Mouse (Mus musculus) layer of hippocampus, postnatal 36 days (tissue): Measurements from ENCODE around the gene Slc30a5. TPM values are rescaled to one million over a fixed set of nuclear protein-coding genes. Genes with fewer than 3 reads are reported as not detected.
"Not testable (repeated sequence)": the region's sequence is repeated elsewhere in the genome, so short reads cannot be mapped to it uniquely, and the experiment has no call there.

Experiments
- DNase-seq, 2 experiments: peaks; one replicate each; pipeline ENCODE4 v3.0.0; 2022
- total RNA-seq, 2 experiments: library from RNA; stranded (reverse); gene quantifications; 2 replicates each; pipeline ENCODE4 v1.2.3; 2021

Gene Slc30a5
- total RNA-seq: 10 to 100 TPM; 39.9 to 40.7 TPM

DNA sequence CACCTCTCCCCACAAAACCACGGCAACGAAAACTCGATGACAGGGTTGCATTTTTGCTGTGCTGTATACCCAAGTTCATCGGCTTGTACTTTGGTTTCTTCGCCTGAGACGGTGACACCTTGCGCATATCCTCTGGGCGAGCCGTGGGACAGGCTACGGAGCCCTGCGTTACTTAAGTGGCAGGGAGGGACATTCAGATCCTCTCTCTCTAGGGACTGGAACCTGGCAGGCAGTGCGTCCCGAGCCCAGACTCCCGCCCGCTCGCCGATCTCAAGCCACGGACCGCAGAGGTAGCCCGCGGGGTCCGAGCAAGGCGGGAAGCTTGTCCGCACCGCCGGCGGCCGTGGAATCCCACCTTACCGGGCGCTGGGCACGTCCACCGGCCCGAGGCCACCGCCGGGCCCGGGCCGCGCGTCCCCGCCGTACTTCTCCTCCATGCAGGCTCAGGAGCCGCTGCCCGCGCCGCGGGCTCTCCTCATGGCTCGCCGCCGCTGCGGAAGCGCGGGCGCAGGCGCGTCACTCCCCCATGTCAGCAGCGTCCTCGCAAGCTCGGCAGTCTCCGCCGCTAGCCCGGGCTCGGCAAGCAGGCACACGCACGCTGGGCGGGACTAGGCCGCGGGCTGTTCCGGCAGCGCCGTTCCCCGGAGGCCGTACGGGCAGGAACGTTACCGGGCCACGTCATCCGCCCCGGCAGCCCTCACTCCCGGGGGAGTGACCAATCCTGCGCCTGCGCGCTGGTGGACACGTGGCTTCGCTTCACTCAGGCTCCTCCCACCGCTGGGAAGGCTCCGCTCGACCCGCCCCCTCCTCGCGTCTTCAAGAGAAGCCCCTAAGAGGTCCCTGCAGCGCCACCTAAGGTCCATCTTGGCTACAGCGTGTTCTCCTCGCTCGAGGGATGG lies at the start of gene Slc30a5:
Slc30a5 (minus strand) TSS at position 687 of the 899 bp plus-strand sequence.
- peak; percentile 99 for DNase-seq

DNA sequence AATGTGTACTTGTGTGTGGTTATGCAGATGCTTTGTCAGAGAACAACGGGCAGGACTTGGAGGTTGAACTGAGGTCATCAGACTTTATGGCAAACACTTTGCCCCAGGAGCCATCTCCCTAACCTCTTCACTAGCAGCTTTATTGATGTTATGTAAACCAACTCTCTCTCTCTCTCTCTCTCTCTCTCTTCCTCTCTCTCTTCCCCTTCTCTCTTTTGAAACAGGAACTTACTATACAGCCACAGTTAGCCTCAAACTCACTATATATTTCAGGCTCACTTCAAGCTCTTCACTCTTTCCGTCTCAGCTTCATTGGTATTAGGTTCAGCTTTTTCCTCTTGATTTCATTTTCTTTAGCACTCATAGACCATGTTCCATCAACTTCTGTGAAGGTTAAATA lies 48.7 kb upstream of the Slc30a5 start:
- no peak for DNase-seq

DNA sequence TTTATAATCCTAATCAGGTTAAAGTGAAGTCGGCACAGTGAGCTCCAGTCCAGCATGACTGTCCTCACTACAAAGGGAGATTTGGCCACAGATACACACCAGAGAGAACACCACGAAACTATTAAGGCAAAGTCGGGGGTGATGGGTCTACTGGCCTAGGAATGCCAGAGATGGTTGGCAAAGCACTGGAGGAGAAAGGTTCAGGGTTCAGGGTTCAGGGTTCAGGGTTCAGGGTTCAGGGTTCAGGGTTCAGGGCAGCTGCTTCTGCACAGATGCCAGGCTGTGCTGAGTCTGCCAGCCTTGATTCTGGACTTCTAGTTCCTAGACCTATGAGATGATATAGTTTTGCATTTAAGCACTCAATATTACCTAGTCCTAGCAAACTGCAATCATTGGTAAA lies 46.6 kb upstream of the Slc30a5 start:
- DNase-seq: no peak

DNA sequence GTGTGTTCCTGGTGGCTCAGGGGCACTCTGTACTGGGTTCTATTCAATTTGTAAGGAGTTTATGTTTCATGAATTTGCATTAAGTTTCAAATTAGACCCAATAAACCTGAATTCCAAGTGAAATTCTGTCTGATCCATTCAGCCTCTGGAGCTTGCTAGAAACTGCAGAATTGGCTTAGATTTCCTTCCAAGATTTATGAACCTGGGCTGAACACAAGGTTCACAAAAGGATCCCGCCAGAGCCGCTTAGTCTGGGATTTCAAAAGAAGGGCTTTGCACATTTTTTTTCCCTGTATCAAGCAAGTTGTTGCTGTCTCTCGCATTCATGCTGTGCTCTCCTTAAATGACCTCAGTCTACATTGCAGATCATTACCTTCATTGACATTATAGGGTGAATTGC lies 46.1 kb upstream of the Slc30a5 start:
- no peak for DNase-seq

DNA sequence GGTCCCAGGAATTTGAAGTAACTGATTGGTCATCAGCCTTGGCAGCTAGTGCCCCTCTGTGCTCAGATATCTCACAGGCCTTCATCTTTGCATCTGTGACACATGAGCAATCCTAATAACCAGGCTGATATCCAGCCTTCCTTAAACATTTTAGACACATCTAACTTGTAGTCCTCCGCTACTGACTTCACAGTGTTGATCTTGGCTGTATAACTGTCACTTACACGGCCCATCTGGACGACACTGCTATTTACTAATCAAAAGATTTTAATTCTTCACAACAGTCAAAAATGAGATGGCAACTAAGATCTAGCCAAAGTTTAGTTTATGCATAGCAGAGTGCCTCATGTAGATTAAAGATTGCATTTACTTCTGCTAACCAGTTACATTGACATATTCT lies 45.0 kb upstream of the Slc30a5 start:
- DNase-seq: no peak

DNA sequence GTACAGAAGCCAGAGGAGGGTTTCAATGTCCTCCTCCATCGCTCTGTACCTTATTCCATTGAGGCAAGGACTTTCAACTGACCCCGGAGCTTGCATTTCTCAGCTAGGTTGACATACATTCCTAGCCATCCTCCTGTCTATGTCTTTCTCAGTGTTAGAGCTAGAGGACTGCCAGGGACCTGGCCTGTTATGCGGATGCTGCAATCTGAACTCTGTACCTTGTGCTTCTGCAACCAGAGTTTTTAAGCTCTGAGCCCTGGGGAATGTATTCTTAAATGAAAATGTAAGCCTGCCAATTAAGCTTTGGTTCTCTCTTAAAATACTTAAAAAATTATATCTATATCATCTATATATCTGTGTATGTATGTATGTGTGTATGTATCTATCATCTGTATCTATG lies 44.5 kb upstream of the Slc30a5 start:
- no peak for DNase-seq

DNA sequence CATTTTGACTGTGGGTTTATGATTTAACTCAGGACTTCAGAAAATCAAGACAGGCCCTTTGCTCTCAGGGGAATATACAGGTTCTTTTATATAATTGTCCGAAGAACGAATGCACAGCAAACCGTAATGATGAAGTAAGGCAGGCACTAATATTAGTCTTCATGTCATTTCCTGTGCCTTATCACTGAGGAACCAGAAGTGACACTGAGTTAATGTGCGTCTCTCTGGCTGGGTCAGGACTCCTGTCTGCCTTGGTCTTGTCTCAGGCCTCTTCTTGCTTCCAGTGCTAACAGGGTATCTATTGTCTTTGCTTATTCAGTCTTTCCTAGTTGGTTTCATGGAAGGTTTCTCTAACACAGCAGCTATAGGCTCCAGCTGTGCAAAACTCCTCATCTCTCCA lies 41.9 kb upstream of the Slc30a5 start:
- DNase-seq: no peak

DNA sequence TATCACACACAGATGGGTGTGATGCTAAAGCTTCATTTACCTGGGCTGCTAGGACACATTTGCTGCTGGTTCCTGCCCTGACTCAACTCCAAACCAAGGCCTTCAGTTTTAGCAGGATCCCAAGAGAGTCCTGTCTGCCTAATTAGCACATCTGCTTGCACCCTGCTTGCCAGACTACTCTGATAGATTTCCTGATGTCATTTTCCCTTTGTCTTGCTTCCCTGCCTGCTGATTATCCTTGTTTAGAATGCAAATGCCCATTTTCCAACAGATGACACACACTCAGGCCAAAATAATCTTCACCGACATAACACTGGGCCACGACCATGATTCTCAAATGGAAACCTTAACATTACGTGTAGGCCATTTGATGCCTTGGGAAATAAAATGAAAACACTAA lies 41.4 kb upstream of the Slc30a5 start:
- DNase-seq: no peak

DNA sequence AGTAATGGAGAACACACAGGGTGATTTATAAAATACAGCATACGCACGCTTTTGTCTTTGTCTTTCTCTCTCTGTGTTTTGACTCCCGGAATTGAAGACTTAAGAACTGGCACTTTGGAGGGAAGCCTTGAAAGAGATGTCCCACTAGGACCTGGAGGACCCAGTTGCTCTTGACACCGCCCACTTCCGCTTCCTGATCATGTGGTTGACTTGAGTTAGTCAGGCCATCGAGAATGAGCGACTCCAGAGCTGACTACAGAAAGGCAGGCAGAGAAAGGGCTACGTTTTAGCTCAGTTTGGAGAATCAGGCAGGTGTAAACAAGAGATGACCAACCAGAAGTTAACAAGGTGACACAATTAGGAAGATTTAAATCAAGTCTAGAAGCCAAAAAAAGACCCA lies 40.3 kb upstream of the Slc30a5 start:
- DNase-seq: no peak

DNA sequence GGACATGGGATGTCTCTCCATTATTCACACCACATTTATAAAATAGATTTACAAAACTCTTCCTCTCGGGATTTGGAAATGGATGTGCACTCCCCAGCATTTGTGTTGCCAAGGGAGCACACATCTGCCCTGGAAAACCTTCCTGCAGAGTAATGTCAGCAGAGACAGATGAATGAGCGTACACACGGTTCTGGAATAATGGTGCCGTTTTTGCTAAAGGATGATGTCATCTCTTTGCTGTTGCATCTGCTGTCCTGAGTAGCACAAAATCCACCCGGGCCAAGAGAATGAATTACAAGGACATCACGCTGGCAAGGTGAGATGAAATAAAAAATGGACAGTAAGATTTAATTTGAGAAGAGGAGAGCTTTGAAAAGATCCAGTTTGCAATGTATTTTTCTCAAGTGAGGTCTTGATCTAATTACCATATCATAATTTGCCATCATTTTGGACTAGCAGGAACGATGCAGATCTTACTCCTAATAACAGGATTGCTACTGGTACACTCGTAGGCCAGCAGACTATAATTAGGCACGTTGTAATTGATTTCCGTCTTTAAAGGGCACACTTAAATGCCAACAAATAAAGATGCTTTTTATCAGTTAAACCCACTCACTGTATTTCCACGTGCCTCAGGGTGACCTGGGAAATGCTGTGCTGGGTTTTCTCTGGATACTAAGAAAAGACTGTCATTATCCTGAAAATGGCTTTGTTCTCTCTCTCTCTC lies 38.4 kb upstream of the Slc30a5 start:
- DNase-seq: no peak

DNA sequence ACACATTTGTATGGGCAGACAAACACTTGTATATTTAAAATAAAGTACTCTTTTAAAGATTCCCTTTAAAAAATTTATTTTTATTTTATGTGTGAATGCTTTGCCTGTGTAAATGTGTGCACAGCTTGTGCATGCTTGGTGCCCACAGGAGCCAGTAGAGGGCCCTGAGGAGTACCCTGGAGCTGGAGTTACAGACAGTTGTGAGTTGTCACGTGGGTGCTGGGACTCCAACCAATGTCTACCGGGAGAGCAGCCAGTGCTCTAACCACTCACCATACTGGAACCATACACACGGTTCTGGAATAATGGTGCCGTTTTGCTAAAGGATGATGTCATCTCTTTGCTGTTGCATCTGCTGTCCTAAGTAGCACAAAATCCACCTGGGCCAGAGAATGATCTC lies 36.6 kb upstream of the Slc30a5 start:
- no peak for DNase-seq

DNA sequence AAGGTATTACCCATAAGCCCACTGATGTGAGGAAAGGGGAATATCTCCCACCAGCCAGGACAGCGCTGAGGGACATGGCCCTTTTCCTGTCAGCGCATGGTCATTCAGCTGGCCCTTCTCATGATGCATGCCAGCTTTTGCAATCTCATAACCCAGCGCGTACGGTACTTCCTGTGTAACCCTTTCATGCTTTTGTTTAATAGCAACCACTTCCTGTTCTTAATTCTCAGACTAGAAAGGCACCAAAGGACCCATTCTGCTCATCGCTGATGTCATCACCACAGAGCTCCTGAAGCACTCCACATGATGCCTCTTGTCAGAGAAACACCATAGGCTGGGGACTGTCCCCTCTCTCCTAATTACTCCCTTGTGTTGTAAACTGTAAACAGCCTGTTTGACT lies 33.1 kb upstream of the Slc30a5 start:
- DNase-seq: no peak

DNA sequence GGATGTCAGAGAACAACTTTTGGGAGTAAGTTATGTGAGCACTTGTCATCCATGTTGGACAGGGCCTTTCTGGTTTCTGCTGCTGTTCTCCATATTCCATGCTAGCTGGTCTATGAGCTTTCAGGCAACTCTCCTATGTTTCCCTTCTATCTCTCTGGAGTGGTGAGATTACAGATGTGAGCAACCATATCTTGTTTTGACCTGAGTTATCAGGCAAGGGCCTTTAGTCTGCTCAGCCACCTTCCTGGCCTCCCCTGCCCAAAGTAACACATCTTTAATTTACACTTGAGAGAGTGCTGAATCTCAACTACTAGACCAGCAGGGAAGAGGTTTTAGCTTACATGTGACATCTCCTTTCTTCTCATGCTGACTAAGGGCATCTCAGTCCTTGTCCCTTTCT lies 32.5 kb upstream of the Slc30a5 start:
- DNase-seq: no peak

DNA sequence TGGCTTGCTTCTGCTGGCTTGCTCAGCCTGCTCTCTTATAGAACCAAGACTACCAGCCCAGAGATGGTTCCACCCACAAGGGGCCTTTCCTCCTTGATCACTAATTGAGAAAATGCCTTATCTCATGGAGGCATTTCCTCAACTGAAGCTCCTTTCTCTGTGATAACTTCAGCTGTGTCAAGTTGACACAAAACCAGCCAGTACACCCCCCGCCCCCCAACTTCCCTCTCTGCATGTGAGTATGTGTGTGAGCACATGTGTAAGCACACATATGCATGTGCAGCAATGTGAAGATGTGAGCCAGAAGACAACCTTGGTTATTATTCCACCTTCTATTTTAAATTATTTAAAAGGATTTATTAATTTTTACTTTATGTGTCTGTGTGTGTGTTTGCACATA lies 30.7 kb upstream of the Slc30a5 start:
- not testable (repeated sequence) for DNase-seq

DNA sequence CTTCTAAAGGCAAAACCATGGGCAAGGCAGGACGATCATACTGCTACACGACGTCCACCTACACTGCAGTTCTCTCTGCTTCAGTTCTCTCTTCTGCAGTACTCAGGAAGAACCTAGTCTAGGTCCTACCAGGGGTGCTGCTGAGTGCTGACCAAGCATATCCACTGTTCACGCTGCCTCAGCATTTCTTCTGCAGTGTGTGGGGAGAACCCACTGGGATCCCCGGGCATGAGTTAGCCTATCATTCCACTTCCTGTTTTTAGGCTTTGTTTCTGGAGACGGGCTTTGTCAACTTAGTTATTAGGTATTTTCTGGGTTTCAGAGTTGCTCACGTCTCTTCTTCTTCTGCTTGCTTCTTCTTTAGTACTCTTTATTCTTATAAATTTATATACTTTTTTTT lies 25.9 kb upstream of the Slc30a5 start:
- DNase-seq: no peak

DNA sequence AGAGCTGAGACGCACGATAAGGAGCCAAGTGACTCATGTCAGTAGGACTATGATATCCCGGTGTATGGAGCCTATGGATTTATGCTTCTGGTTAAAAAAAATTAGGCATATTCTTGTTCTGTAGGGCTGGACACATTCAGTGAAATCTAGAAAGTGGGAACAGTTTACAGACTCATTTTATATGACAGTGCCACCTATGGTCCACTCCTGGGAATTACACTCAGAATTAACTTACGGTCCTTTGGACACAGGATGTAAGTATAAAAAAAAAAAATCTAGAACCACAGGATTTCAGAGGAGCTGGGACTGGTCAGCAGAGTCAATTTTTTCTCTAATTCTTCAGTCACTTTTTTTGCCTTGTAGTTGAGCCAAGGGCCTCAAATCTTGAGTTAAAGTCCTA lies 20.9 kb upstream of the Slc30a5 start:
- no peak for DNase-seq

DNA sequence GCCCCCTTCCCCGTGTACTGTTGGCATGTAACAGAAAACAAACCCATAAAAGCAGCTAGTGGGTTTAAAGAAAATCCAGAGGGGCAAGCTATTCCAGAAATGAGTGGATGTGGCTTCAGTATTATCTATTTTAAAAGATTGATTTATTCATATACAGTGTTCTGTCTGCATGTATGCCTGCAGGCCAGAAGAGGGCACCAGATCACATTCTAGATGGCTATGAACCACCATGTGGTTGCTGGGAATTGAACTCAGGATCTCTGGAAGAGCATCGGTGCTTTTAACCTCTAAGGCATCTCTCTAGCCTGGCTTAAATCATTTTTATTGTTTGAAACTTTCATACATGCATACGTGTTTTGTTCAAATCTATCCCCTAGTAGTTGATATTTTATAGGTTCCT lies 19.9 kb upstream of the Slc30a5 start:
- DNase-seq: no peak

DNA sequence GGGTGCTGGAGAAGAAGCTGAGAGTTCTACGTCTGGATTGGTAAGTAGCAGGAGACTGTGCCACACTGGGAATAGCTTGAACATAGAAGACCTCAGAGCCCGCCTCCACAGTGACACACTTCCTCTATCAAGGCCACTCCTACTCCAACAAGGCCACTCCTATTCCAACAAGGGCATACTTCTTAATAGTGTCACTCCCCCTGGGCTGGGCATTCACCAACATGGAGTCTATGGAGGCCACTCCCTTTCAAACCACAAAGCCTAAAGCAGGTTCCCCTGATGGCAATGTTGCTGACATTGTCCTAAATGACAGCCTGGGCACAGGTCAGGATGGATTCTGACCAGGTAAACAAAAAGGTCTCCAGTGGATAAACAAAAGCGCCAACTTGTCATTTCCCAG lies 15.9 kb upstream of the Slc30a5 start:
- DNase-seq: no peak

DNA sequence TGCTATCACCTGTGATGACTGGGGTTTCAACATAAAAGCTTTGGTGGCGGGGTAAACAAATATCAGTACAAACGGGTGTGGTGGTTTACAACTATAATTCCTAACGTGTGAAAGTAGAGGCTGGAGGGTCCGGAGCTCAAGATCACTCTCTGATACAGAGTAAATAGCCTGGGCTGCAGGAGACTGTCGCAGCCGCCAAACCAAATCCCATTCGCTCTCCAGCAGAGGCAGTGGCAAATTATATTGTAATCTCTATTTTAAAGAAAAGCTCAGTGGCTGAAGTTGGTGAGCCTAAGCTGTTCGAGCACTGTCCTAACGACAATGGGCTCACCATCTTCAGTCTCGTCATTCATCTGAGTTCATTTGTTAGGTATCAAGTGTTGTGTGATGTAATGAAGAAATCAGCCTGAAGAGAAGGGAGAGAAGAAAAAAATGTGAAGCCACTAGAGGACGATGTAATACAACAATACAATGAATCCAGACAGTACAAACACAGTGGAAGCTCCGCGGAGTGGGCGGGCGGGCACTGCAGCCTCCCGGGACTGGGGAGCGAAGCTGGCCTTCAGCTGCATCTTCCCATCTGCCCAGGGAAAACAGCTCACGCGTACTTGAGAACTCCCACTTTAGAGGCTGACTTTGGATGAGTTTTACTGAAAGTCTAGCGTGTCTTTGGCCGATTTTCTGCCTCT lies 13.8 kb upstream of the Slc30a5 start:
- DNase-seq: peak; percentile 38 to 60

DNA sequence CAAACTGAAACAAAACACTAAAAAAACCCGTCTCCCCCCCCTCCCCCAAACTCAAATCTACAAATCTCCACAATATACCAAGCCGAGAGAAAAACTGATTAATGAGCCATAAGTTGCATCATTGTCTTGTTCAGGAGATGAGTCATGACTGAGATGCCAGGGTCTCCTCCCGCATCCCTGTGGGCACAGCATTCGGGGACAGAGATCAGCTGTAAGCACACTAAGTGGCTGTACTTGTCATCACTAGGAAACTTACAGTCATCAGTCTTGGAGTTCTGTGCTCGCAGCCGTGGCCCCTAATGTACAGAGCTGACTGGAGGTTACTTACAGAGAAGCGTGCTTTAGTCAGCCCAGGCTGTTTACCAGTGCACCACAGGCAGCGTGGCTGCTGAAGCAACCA lies 13.0 kb upstream of the Slc30a5 start:
- no peak for DNase-seq

DNA sequence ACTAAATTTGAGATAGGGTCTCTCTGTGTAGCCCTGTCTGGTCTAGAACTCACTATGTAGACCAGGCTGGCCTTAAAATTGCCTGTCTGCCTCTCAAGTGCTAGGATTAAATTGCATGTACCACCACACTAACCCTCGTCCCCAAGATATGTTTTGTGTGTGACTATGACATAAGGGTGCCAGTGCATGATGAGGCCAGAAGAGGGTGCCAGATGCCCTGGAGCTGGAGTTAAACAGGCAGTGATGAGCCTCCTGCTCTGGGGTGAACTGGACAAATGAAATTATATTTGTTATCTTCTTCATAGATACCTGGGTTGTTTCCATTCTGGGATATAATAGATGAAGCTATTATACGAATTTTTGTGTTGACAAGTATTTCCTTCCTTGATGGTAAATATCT lies 10.7 kb upstream of the Slc30a5 start:
- DNase-seq: no peak

DNA sequence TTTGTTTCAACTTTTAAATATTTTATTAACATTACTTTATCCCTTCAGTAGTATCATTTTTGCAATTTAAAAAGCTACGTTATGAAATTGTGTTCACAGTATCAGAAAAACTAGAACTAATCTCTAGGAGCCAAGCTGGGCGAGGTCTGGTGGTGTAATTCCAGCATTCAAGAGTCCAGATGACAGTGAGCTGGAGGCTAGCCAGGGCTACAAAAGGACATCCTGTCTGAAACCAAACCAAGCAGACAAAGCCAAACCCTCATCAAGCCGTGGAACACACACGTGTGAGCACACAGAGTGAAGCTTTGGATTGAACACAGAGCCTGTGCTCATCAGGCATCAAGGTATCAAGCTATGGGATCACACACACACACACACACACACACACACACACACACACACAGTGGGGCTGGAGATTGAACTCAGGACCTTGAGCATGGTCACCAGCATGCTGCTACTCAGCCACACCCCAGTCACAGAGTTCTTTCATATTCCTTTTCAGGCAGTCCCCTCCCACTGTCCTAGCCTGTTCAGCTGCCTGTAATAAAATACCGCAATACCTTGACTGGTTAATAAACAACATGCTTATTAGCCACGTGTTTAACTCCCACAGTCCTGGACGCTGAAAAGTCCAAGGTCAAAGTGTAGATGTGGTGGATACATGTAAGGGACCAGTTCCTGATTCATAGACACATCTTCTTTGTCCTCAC lies 9.9 kb upstream of the Slc30a5 start:
- no peak for DNase-seq

DNA sequence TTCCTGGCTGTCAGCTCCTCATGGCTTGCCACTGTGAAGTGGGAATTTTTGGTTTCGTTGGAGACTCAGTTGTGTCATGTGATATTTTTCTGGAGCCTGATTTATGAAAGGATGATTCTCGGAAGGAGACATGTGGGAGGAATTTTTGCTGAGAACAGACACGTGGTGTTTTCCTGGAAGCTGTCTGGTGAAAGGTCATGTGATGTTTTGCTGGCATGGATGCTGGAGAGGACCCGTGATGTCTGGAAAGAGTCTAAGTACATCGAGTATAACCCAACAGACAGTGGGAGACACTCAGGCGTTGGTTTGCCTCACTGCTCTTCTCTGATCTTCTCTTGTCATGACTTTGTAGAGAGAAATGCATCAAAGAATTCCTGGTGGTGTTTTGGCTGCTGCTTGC lies 8.5 kb upstream of the Slc30a5 start:
- DNase-seq: no peak
